Mouse (Mus musculus): ENCODE data around the gene Vav2.

DNA sequence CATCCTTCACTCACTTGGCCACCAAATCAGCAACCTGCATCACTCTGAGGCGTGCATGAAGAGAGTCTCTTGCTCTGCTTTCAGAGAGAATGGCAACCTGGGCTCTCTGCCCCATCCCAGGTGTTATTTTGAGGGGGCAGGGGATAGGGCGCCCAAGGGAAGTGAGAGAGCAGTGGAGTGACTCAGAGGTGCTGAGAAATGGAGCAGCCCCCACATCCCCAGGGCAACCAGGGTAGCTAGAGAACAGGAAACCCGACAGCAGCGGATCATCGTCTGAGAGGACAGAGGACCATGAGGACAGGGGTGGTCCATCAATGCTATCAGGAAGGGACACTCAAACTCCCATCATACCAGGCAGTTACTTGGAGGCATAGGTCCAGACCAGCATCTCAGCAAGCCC lies 19.9 kb downstream of the Vav2 start:
- TF ChIP-seq CTCF (IDR thresholded peaks at IDR 0.05; ENCODE audit: control insufficient read depth, insufficient read depth, low read length) (no peak), POLR2A (IDR thresholded peaks at IDR 0.05; ENCODE audit: borderline replicate concordance, control insufficient read depth, low read depth, low read length) (no peak)

Data from bone marrow, adult 2 months (tissue).